Mouse (Mus musculus) megakaryocyte-erythroid progenitor cell, adult 5-6 weeks (primary cell): ENCODE measurements at regions not wholly inside any gene's neighbourhood (a gene's known extent, or its start where the extent isn't known, plus 50 kb on each side); places are given as distances from the start of the nearest gene placed in this dataset.

Source experiments
- ATAC-seq: replicated peaks from 2 replicates; pipeline ENCODE4 v1.8.0; 2016; ENCODE audit warnings: mild to moderate bottlenecking, inconsistent platforms; ENCODE audit not compliant: severe bottlenecking, poor library complexity, low FRiP score, low TSS enrichment

DNA sequence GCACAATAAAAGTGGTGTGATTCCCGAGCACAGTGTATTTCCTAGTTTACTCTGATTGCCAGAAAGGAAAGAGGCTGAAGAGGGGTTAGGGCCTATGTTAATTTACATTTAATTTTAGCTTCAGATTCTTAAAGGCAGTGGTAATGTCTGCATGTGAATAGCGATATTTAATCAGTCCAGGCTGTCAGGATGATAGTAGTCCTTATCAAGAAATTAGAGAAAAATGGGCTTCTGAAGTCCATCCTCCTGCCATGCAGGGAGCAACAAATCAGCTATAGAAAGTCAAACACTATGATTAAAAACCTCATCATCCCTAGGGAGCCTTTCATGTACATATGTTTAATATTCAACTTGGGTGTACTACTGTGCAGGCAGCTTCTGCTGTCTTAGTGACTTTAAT is 422.7 kb upstream of the Gje1 start:
- ATAC-seq: no peak
